Mouse (Mus musculus): Measurements from ENCODE around the gene Srsf10.

Gene Srsf10

GRCm38 (mm10) chr4:135918635-135919279, 63.2 kb downstream of the Srsf10 start:
- no peak for DNase-seq (ENCODE audit: low read depth, low spot score)

GRCm38 (mm10) chr4:135919280-135919639, 63.7 kb downstream of the Srsf10 start:
- no peak for DNase-seq (ENCODE audit: low read depth, low spot score)

All from ES-CJ7 (cell line).